Mouse (Mus musculus): ENCODE data around the gene Rpl34. TPM values are rescaled to one million over a fixed set of nuclear protein-coding genes. Genes with fewer than 3 reads are reported as not detected.

Gene Rpl34
- 806 and 861 TPM in 2 replicates for polyA plus RNA-seq (2015; fragmentation: Nextera tagmentation; extraction: Ambion mirVana)

DNA sequence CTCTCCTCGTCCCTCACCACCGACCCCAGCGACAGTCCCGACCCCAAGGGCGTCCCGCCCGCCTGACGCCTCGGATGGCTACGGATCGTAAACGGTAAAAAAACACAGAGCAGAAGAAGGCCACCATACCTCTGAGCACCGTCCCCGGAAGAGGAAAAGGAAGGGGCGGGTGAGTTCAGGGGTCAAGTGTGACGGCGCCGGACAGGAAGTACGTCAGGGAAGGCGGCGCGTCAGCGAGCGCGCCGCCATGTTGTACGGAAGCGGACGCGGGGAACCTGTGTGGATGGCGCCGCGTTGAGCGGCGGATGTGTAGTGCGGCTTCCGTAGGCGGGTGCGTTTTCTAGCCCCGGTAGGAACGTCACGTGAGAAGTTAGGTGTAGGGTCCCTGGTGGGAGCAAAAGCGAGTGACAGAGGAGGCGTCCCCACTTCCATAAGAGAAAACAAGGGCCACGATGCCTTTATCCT is at the start of gene Rpl34:
Gene Rpl34, minus strand, starts transcription at position 210 of the 465 bp plus-strand sequence.
- ATAC-seq (ENCODE audit: low FRiP score, low TSS enrichment), result peak; percentile 98
- Histone ChIP-seq H3K4me2 (replicated peaks; ENCODE audit: low read depth, low read length) (peak within 1 kb of the TSS; percentile 72), H3K9ac (replicated peaks; ENCODE audit: low read length) (peak within 1 kb of the TSS; percentile 94), H3K9me3 (ENCODE audit: low read length) (no peaks in the 10 kb centered on the region), H3K4me1 (ENCODE audit: insufficient read depth, low read length) (peaks cover 21% of the 10 kb centered on the region), H3K27ac (ENCODE audit: low read length) (peak within 1 kb of the TSS; percentile 87), H3K36me3 (ENCODE audit: insufficient read depth, low read length) (peaks cover 36% of the 10 kb centered on the region), H3K27me3 (ENCODE audit: insufficient read depth, low read length) (no peaks in the 10 kb centered on the region; the same call in 1 of the 2 replicates), H3K4me3 (ENCODE audit: low read length) (peak within 1 kb of the TSS; percentile 94)
- WGBS, result under 1% methylated on average over 45 of the region's 45 CpGs

DNA sequence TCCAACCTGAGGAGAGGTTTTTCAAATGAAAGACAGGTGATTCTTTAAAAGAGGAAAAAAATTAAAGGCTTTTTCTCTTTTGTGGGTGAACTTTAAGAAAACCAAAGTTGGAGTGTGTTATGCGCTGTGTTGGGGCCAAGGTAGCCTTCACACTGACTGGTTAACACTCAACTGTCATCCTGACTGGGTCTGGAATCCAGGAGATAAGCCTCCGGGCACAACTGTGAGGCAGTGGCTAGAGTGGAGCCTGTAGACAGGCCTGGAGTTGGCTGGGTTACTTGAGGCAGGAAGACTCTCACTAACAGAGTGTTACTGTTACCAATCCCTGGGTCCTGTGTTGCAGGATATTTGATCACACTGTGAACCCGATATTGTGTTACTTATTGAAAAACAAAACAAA is 38.0 kb upstream of the Rpl34 start:
- Histone ChIP-seq H3K9ac (replicated peaks; ENCODE audit: low read length) (no peak overlapping the region), H3K27ac (ENCODE audit: low read length) (no peak overlapping the region), H3K36me3 (ENCODE audit: insufficient read depth, low read length) (no peaks in the 10 kb centered on the region), H3K4me2 (replicated peaks; ENCODE audit: low read depth, low read length) (no peak overlapping the region), H3K27me3 (ENCODE audit: insufficient read depth, low read length) (no peaks in the 10 kb centered on the region), H3K9me3 (ENCODE audit: low read length) (no peaks in the 10 kb centered on the region; the same call in 1 of the 2 replicates), H3K4me1 (ENCODE audit: insufficient read depth, low read length) (no peaks in the 10 kb centered on the region), H3K4me3 (ENCODE audit: low read length) (no peak overlapping the region)
- no peak for ATAC-seq (ENCODE audit: low FRiP score, low TSS enrichment)
- WGBS, result 80% methylated on average over 3 of the region's 3 CpGs

DNA sequence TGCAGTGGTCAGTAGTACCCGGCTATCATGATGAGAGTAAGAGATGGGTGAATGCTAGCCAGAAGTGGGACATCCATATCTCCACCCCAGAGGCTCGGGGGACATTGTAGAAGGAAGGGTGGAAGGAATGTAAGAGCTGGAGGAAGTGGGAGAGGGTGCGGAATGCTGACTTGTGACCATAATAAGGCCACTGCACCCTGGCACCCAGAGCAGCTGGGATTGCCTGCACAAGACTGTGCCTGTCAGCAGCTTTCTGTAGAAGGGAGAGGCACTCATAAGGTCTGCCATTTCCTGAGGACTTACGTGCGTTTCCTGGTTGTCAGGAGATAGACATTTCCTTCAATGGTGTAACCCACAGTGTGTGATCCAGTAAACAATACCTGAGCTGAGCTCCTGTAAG is 33.9 kb upstream of the Rpl34 start:
- H3K27me3 ChIP-seq (ENCODE audit: insufficient read depth, low read length), result no peaks in the 10 kb centered on the region
- no peaks in the 10 kb centered on the region for H3K36me3 ChIP-seq (ENCODE audit: insufficient read depth, low read length)
- no peak; the same call in 1 of the 2 replicates for ATAC-seq (ENCODE audit: low FRiP score, low TSS enrichment)
- H3K9ac ChIP-seq (replicated peaks; ENCODE audit: low read length), result no peak overlapping the region
- no peak overlapping the region for H3K4me3 ChIP-seq (ENCODE audit: low read length)
- WGBS, result 71% methylated on average over 5 of the region's 5 CpGs
- H3K27ac ChIP-seq (ENCODE audit: low read length), result no peak overlapping the region
- no peak overlapping the region for H3K4me2 ChIP-seq (replicated peaks; ENCODE audit: low read depth, low read length)
- H3K9me3 ChIP-seq (ENCODE audit: low read length), result no peaks in the 10 kb centered on the region
- H3K4me1 ChIP-seq (ENCODE audit: insufficient read depth, low read length), result no peaks in the 10 kb centered on the region

DNA sequence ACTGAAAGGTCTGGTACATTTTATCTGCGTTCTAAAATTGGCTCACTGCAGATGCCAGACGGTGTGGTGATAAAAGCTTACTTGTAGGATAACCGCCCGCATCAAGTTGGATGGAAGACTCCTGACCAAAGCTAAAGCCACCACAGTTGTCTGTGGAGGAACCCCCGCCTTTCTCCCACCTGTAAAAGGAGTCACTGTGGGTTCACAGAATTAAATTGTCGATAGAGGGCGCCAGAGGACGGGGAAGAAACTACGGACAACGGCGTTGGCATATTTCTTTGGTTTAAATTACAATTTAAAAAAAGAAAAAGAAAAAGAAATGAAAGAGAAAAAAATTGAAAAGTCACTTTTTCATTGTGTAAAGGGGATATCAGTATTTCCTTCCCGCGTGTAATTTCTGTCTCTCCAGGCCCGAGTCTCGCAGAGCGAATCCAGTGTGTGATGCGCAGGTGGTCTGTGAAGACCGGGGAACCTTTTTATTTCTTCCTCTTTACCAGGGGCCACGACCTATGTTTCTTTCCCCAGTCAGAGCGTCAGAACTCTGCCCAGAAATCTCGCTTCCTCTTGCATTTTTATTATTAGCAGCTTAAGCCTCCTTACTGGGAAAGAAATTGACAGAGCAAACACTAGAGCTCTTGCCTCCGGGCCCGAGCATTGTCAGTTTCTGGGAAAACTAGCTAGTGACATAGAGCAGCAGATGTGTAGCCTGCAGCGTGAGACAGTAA is 30.7 kb upstream of the Rpl34 start:
- no peaks in the 10 kb centered on the region for H3K36me3 ChIP-seq (ENCODE audit: insufficient read depth, low read length)
- no peaks in the 10 kb centered on the region for H3K27me3 ChIP-seq (ENCODE audit: insufficient read depth, low read length)
- ATAC-seq (ENCODE audit: low FRiP score, low TSS enrichment), result no peak
- no peaks in the 10 kb centered on the region for H3K9me3 ChIP-seq (ENCODE audit: low read length)
- no peak overlapping the region for H3K4me3 ChIP-seq (ENCODE audit: low read length)
- 52% methylated on average over 24 of the region's 24 CpGs for WGBS
- no peak overlapping the region for H3K27ac ChIP-seq (ENCODE audit: low read length)
- no peaks in the 10 kb centered on the region for H3K4me1 ChIP-seq (ENCODE audit: insufficient read depth, low read length)
- no peak overlapping the region for H3K4me2 ChIP-seq (replicated peaks; ENCODE audit: low read depth, low read length)
- H3K9ac ChIP-seq (replicated peaks; ENCODE audit: low read length), result no peak overlapping the region

DNA sequence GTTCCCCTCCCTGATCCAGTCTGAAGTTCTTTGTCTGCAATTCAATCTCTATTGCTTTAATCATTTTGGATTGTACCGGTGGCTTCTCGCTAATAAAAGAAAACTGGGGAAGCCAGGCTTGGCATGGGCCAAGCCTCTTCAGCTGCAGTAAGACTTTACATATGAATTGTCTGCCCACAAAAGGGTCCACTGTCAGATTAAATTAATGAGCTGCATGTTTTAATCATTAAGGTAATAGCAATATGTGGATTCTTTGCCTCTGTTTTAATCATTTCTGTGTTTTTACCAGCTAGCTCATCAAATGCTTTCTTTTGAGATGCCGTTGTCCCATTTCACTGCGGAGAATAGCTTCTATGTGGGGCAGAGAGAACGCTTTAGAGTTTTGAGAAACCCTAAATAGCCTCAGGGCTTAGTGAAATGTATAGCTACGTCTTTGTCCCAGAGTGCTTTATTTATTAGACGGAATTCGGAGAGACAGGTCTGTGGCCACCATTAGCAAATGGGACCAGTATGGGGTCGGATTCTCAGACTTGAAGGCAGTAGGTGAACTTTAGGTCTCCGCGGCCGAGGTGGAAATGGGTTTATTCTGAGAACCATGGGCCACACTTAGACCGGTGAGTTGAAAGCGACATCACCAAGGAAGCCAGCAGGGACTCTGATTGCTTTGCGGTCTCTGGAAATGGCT is 28.1 kb upstream of the Rpl34 start:
- Histone ChIP-seq H3K4me3 (ENCODE audit: low read length) (no peak overlapping the region), H3K36me3 (ENCODE audit: insufficient read depth, low read length) (no peaks in the 10 kb centered on the region), H3K9ac (replicated peaks; ENCODE audit: low read length) (no peak overlapping the region), H3K27me3 (ENCODE audit: insufficient read depth, low read length) (no peaks in the 10 kb centered on the region), H3K9me3 (ENCODE audit: low read length) (no peaks in the 10 kb centered on the region), H3K4me2 (replicated peaks; ENCODE audit: low read depth, low read length) (no peak overlapping the region), H3K27ac (ENCODE audit: low read length) (no peak overlapping the region), H3K4me1 (ENCODE audit: insufficient read depth, low read length) (no peaks in the 10 kb centered on the region)
- 66% methylated on average over 15 of the region's 15 CpGs for WGBS
- ATAC-seq (ENCODE audit: low FRiP score, low TSS enrichment), result no peak

DNA sequence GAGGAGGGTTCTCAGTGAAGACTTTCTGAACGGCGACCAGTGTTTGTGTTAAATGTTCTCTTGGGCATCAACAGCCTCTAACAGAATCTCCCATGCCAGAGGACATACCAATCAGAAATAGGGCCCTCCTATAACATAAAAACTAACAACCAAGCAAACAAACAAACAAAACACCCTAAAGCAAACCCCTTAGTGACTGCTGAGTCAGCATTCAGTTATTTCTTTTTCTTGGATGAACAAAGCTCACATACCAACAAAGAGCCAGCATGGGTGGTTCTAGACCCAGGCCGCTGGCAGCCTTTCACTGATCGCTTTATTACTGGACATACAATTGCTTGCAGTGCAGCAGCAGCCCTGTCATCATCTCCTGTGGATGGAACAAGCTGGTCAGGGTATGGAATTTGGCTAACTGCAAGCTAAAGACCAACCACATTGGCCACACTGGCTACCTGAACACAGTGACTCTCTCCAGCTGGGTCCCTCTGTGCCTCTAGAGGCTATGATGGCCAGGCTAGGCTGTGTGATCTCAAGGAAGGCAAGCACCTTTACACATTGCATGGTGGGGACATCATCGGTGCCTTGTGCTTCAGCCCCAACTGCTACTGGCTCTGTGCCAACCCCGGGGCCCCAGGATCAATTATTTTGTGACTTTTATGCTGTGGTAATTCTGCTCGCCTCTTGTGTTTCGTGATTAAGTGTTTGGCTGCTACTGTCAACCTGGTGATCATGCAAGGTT is 27.1 kb upstream of the Rpl34 start:
- ATAC-seq (ENCODE audit: low FRiP score, low TSS enrichment), result no peak
- Histone ChIP-seq H3K4me2 (replicated peaks; ENCODE audit: low read depth, low read length) (no peak overlapping the region), H3K9ac (replicated peaks; ENCODE audit: low read length) (no peak overlapping the region), H3K36me3 (ENCODE audit: insufficient read depth, low read length) (no peaks in the 10 kb centered on the region), H3K4me1 (ENCODE audit: insufficient read depth, low read length) (no peaks in the 10 kb centered on the region), H3K9me3 (ENCODE audit: low read length) (no peaks in the 10 kb centered on the region), H3K4me3 (ENCODE audit: low read length) (no peak overlapping the region), H3K27ac (ENCODE audit: low read length) (no peak overlapping the region), H3K27me3 (ENCODE audit: insufficient read depth, low read length) (no peaks in the 10 kb centered on the region)
- WGBS, result 76% methylated on average over 8 of the region's 8 CpGs

DNA sequence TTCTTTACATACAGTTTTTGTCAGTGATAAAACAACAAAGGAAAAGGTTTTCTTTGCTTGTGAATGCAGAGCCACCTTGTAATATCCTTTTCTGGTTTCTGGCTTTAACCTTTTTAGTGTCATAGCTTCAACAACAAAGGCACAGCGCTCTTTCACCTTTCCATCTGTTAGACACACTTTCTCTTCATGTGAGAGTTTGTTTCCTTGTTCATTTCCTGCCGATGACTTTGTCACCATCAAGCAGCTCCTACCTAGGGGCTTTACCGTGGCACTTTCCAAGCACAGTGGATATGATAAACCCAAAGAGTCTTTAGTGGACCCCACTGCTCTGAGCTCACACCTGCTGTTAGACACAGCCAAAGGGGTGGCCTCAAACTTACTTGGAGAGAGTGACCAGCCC is 19.0 kb upstream of the Rpl34 start:
- Histone ChIP-seq H3K27me3 (ENCODE audit: insufficient read depth, low read length) (no peaks in the 10 kb centered on the region), H3K36me3 (ENCODE audit: insufficient read depth, low read length) (no peaks in the 10 kb centered on the region), H3K27ac (ENCODE audit: low read length) (no peak overlapping the region), H3K9me3 (ENCODE audit: low read length) (no peaks in the 10 kb centered on the region; the same call in 1 of the 2 replicates), H3K4me1 (ENCODE audit: insufficient read depth, low read length) (no peaks in the 10 kb centered on the region), H3K4me2 (replicated peaks; ENCODE audit: low read depth, low read length) (no peak overlapping the region), H3K4me3 (ENCODE audit: low read length) (no peak overlapping the region), H3K9ac (replicated peaks; ENCODE audit: low read length) (no peak overlapping the region)
- no peak for ATAC-seq (ENCODE audit: low FRiP score, low TSS enrichment)
- WGBS, result 84% methylated on average over 3 of the region's 3 CpGs

DNA sequence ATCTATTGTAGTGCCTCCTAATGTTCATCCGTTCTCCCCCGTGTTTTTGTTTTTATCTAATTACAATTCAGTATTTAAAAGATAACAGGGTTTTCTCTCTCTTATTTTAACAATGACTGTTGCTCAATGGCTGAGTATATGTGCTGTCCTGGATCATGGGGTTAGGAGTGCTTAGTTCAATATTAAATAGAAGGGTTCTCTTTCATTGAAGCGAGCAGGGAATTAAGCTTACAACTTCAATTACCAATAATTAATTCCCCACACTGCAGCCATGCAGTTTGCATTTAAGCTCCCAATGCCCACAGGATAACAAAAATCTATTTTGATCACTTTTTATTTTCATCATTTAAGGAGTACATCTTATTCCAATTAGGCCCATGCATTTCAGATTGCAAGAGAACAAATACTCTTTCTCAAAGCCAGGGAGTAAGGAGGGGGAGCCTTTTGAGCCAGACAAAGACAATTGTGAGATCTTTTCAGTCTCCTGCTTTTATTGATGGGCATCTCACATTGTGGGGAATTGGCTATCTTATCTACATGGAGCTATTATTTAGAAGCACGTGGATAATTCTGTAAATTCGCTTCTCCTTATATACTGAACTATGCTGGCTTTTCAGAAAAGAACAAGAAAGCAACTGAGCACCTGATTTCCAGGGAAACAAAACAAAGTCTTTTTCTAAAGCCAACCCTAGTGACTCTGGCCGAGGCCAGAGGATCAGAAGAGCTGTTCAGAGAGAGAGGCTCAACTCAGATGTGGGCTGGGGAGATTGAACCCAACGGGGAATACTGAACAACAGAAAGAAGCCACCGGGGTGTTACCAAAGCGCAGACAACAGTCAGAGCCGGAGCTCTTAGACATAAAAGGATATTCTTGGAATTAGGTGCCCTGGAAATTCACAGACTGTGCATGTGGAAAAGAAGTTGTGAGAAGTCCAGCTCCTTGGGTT is 16.7 kb upstream of the Rpl34 start:
- Histone ChIP-seq H3K9me3 (ENCODE audit: low read length) (no peaks in the 10 kb centered on the region; the same call in 1 of the 2 replicates), H3K36me3 (ENCODE audit: insufficient read depth, low read length) (no peaks in the 10 kb centered on the region), H3K9ac (replicated peaks; ENCODE audit: low read length) (no peak overlapping the region), H3K4me1 (ENCODE audit: insufficient read depth, low read length) (no peaks in the 10 kb centered on the region), H3K4me3 (ENCODE audit: low read length) (no peak overlapping the region), H3K27me3 (ENCODE audit: insufficient read depth, low read length) (no peaks in the 10 kb centered on the region), H3K4me2 (replicated peaks; ENCODE audit: low read depth, low read length) (no peak overlapping the region), H3K27ac (ENCODE audit: low read length) (no peak overlapping the region)
- ATAC-seq (ENCODE audit: low FRiP score, low TSS enrichment), result no peak
- 76% methylated on average over 10 of the region's 10 CpGs for WGBS

Data from kidney, embryonic 16.5 days (tissue).